Mouse (Mus musculus) bone marrow, adult 2 months (tissue): ENCODE data around the gene Akr1e1.

Experiments
- CTCF ChIP-seq: fragments of 200-500 bp; IDR thresholded peaks from 2 replicates; pipeline ENCODE4 v1.5.1; 2011; ENCODE audit warnings: low read length, control low read depth; ENCODE audit not compliant: control insufficient read depth, insufficient read depth
- POLR2A ChIP-seq: fragments of 200-500 bp; IDR thresholded peaks from 2 replicates; pipeline ENCODE4 v1.6.1; 2011; ENCODE audit warnings: low read depth, mild to moderate bottlenecking, control low read depth, low read length, borderline replicate concordance; ENCODE audit not compliant: control insufficient read depth

GRCm38 (mm10) chr13:4650190-4650589 lies 41.2 kb upstream of the Akr1e1 start:
- TF ChIP-seq CTCF (no peak), POLR2A (no peak)
